Mouse (Mus musculus) embryonic facial prominence, embryonic 10.5 days (tissue): ENCODE results near the gene Rcan1. TPM values are rescaled to one million over a fixed set of nuclear protein-coding genes. Genes with fewer than 3 reads are reported as not detected.
A peak's percentile ranks its signal among the peaks of the same experiment; 100 is the strongest.
"Not testable (repeated sequence)": the region's sequence is repeated elsewhere in the genome, so short reads cannot be mapped to it uniquely, and the experiment has no call there.

Source experiments
- DNase-seq: peaks from one replicate; pipeline ENCODE4 v3.0.0-alpha.2; 2017; ENCODE audit warnings: low spot score
- H3K27ac ChIP-seq: fragments of 300-500 bp; sonication (generic); replicated peaks from 2 replicates; pipeline ENCODE4 v1.5.1; 2016; ENCODE audit warnings: mild to moderate bottlenecking
- H3K27me3 ChIP-seq: fragments of 300-500 bp; sonication (generic); replicated peaks from 2 replicates; pipeline ENCODE4 v1.6.1; 2016; ENCODE audit warnings: low read depth, mild to moderate bottlenecking; ENCODE audit not compliant: poor library complexity, severe bottlenecking
- H3K36me3 ChIP-seq: fragments of 300-500 bp; sonication (generic); replicated peaks from 2 replicates; pipeline ENCODE4 v1.6.1; 2016; ENCODE audit warnings: mild to moderate bottlenecking, moderate library complexity
- H3K4me1 ChIP-seq: fragments of 300-500 bp; sonication (generic); 2 replicates; pipeline ENCODE4 v1.6.1; 2016
- H3K4me3 ChIP-seq: fragments of 300-500 bp; sonication (generic); 2 replicates; pipeline ENCODE4 v1.5.1; 2016; ENCODE audit warnings: mild to moderate bottlenecking, moderate library complexity
- H3K9me3 ChIP-seq: fragments of 300-500 bp; sonication (generic); 2 replicates; pipeline ENCODE4 v1.6.1; 2016; ENCODE audit warnings: mild to moderate bottlenecking
- WGBS: fragments of 180-500 bp; shearing (Covaris S2); methylation state at CpG from one replicate; pipeline ENCODE4 v1.1.7; 2016; 5-methylcytosine and 5-hydroxymethylcytosine counted together
- polyA plus RNA-seq: library from polyadenylated mRNA; unstranded; fragments of >200 nt; fragmentation: Nextera tagmentation; extraction: Ambion mirVana; gene quantifications from 2 replicates; pipeline ENCODE4 v1.2.1, GENCODE M21; 2016

Gene Rcan1
- polyA plus RNA-seq: 32.8 and 38.2 TPM in 2 replicates

- WGBS: 68% methylated on average over 6 of the region's 6 CpGs
- Histone ChIP-seq H3K27me3 (0 out of 2 replicates have a peak, but pooled peaks cover 4% of the 10 kb centered on the region), H3K4me1 (peaks cover 7% of the 10 kb centered on the region; the same call in 1 of the 2 replicates), H3K36me3 (no peaks in the 10 kb centered on the region), H3K27ac (no peak within 1 kb of the TSS), H3K9me3 (no peaks in the 10 kb centered on the region), H3K4me3 (no peak within 1 kb of the TSS)
- no peak for DNase-seq
These were observed at the start of gene Rcan1 for GRCm38 (mm10) chr16:92470706-92471105. Gene Rcan1, minus strand, starts transcription at chr16:92470867.

DNA sequence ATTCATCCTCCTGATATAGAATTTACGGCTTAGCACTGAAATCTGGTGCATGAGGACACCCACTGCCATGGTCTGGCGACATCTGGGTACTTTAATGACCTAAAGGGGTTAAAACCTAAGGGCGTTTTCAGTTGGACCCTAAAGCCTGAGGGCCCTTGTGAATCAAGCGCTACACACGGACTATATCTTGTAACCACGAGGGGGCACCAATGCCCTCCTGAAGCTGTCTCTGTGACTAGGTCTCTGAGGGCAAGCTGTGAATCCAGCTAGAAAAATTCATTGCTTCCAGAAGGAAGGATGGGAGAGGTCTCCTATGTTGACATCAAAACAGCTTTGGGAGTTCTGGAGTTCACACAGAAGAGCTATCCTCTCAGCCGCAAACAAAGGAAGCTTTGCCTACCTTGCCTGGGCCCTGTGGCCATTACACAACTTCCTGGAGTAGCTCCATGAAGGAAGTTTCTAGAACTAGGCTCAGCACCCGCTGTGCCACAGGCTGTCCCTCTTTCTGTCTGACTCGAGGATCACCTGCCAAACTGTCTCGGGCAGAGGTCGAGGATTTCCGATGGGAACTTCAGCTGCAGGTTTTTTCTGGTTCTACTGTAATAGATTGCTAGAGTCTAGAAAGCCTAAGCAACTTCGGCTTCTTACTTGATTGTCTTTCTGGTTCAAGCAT, 49.3 kb upstream of the Rcan1 start:
- 0 out of 2 replicates have a peak, but pooled peaks cover 2% of the 10 kb centered on the region for H3K27me3 ChIP-seq
- peak; percentile 58 for DNase-seq
- H3K4me1 ChIP-seq: peaks cover 28% of the 10 kb centered on the region
- H3K4me3 ChIP-seq: no peak overlapping the region
- H3K36me3 ChIP-seq: no peaks in the 10 kb centered on the region
- H3K27ac ChIP-seq: no peak overlapping the region
- 55% methylated on average over 13 of the region's 13 CpGs for WGBS
- H3K9me3 ChIP-seq: no peaks in the 10 kb centered on the region

- Histone ChIP-seq H3K36me3 (no peaks in the 10 kb centered on the region), H3K4me3 (no peak overlapping the region), H3K27ac (peak overlapping the region; percentile 4; the same call in 1 of the 2 replicates), H3K27me3 (no peaks in the 10 kb centered on the region; the same call in 1 of the 2 replicates), H3K4me1 (peaks cover 28% of the 10 kb centered on the region), H3K9me3 (no peaks in the 10 kb centered on the region)
- no peak for DNase-seq
- 63% methylated on average over 4 of the region's 4 CpGs for WGBS
These were observed 48.1 kb upstream of the Rcan1 start for GRCm38 (mm10) chr16:92518718-92519117.

DNA sequence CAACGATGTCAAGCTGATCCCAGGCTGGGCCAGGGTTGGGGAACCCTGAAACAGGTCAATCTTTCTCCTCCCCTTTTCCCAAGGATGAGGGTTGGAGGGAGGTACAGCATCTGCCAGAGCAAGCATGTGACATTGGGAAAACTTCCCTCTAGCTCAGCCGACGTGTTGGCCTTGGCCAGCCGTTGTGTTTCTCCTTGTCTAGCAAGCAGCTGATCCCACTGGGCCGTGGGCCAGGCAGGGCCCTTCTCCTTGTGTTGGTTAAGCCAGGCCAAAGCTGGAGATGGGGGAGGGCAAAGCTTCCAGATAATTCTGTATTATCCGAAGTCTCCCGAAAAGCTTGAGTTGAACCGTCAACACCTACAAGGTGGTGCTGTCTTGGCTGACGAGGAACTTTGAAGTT, 45.5 kb upstream of the Rcan1 start:
- Histone ChIP-seq H3K27ac (no peak overlapping the region), H3K36me3 (no peaks in the 10 kb centered on the region), H3K27me3 (peaks cover 4% of the 10 kb centered on the region; the same call in 1 of the 2 replicates), H3K4me3 (no peak overlapping the region), H3K9me3 (no peaks in the 10 kb centered on the region), H3K4me1 (peaks cover 28% of the 10 kb centered on the region)
- no peak for DNase-seq
- 91% methylated on average over 9 of the region's 9 CpGs for WGBS

GRCm38 (mm10) chr16:92514896-92515295, 44.2 kb upstream of the Rcan1 start:
- H3K4me3 ChIP-seq, H3K36me3 ChIP-seq, H3K27ac ChIP-seq, H3K27me3 ChIP-seq, H3K9me3 ChIP-seq, DNase-seq: not testable (repeated sequence)
- WGBS: 76% methylated on average over 9 of the region's 9 CpGs
- H3K4me1 ChIP-seq: peaks cover 22% of the 10 kb centered on the region

- peak; percentile 58 for DNase-seq
- 59% methylated on average over 5 of the region's 5 CpGs for WGBS
- H3K4me1 ChIP-seq: peaks cover 8% of the 10 kb centered on the region
- no peaks in the 10 kb centered on the region for H3K36me3 ChIP-seq
- no peak overlapping the region for H3K4me3 ChIP-seq
- no peaks in the 10 kb centered on the region for H3K9me3 ChIP-seq
- H3K27ac ChIP-seq: no peak overlapping the region
- H3K27me3 ChIP-seq: peaks cover 4% of the 10 kb centered on the region; the same call in 1 of the 2 replicates
These were observed 41.2 kb upstream of the Rcan1 start for GRCm38 (mm10) chr16:92511773-92512391.

- no peak for DNase-seq
- H3K4me1 ChIP-seq: peaks cover 8% of the 10 kb centered on the region
- no peak overlapping the region for H3K4me3 ChIP-seq
- peaks cover 4% of the 10 kb centered on the region; the same call in 1 of the 2 replicates for H3K27me3 ChIP-seq
- H3K9me3 ChIP-seq: no peaks in the 10 kb centered on the region
- no peaks in the 10 kb centered on the region for H3K36me3 ChIP-seq
- H3K27ac ChIP-seq: no peak overlapping the region
- WGBS: 72% methylated on average over 13 of the region's 13 CpGs
These were observed 40.4 kb upstream of the Rcan1 start for GRCm38 (mm10) chr16:92510835-92511772.

GRCm38 (mm10) chr16:92507573-92507972, 36.9 kb upstream of the Rcan1 start:
- WGBS: 88% methylated on average over 4 of the region's 4 CpGs
- Histone ChIP-seq H3K36me3 (no peaks in the 10 kb centered on the region), H3K4me1 (peaks cover 9% of the 10 kb centered on the region), H3K27me3 (no peaks in the 10 kb centered on the region), H3K4me3 (no peak overlapping the region), H3K27ac (no peak overlapping the region), H3K9me3 (no peaks in the 10 kb centered on the region)
- DNase-seq: no peak

DNA sequence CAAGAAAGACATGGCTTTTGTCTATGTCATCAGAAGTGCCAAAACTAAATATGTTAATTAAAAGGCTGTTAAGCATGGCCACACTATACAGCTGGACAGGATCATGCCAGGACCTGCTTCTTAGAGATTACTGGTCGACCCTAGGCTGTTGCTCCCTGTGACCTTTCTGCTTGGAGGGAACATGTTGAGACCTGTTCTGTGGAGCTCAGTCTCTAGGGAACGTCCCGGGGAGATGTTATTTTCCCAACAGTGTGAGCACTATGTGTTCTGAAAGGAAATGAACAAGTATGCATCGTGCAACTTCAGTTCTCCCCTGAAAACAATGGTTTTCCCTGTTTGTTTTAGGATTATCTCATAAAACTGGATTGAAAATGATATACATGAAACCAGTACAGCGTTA, 32.4 kb upstream of the Rcan1 start:
- no peaks in the 10 kb centered on the region for H3K36me3 ChIP-seq
- H3K4me3 ChIP-seq: no peak overlapping the region
- peaks cover 20% of the 10 kb centered on the region for H3K4me1 ChIP-seq
- peaks cover 38% of the 10 kb centered on the region for H3K27me3 ChIP-seq
- H3K27ac ChIP-seq: no peak overlapping the region
- WGBS: 62% methylated on average over 5 of the region's 5 CpGs
- H3K9me3 ChIP-seq: no peaks in the 10 kb centered on the region
- DNase-seq: no peak

DNA sequence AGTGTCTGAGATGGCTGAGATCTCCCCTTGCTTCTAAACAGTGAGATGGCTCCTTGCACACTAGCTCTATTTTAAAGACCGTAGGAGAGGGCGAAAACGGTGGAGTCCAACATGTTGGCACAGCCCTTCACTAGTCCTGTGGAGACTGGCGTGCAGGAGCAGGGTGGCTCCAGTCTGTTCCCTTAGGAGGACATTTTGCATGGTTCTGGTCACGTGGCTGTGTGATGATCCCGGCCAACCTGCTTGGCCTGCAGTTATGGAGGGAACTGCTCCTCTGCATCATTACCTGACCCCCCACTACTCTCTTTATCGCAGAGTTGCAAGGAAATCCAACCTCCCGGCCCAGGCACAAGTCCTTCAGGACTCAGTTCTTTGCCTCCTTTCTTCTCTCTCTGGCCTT, 29.9 kb upstream of the Rcan1 start:
- DNase-seq: no peak
- no peaks in the 10 kb centered on the region for H3K36me3 ChIP-seq
- H3K27me3 ChIP-seq: peaks cover 63% of the 10 kb centered on the region
- no peak overlapping the region for H3K4me3 ChIP-seq
- H3K4me1 ChIP-seq: peaks cover 22% of the 10 kb centered on the region
- WGBS: 84% methylated on average over 8 of the region's 8 CpGs
- H3K9me3 ChIP-seq: no peaks in the 10 kb centered on the region
- no peak overlapping the region for H3K27ac ChIP-seq

DNA sequence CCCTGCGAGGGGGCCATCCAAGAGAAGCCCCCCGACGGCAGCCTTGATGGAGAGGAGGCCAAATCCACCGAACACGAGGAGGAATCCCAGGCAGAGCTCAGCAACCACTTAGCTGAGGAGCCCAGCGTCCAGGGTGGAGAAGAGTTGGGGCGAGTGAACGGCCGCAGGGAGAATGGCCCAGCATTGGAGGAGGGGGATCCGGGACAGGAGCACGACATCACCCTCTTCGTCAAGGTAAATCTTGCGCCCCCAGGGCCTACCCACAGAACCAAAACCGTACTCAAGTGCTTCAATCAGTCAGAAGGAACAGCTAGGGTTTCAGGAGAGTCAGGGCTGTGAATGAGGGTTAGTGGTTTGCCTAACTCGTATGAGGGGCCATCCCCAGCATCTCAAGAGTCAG, 28.7 kb upstream of the Rcan1 start:
- peak overlapping the region; percentile 59 for H3K4me3 ChIP-seq
- H3K36me3 ChIP-seq: no peaks in the 10 kb centered on the region
- peak; percentile 29 for DNase-seq
- 14% methylated on average over 15 of the region's 15 CpGs for WGBS
- H3K9me3 ChIP-seq: no peaks in the 10 kb centered on the region
- peaks cover 72% of the 10 kb centered on the region for H3K27me3 ChIP-seq
- no peak overlapping the region for H3K27ac ChIP-seq
- H3K4me1 ChIP-seq: peaks cover 22% of the 10 kb centered on the region

- peaks cover 74% of the 10 kb centered on the region for H3K27me3 ChIP-seq
- under 1% methylated on average over 34 of the region's 34 CpGs for WGBS
- H3K4me1 ChIP-seq: peaks cover 22% of the 10 kb centered on the region
- H3K36me3 ChIP-seq: no peaks in the 10 kb centered on the region
- H3K4me3 ChIP-seq: peak overlapping the region; percentile 59
- H3K9me3 ChIP-seq: no peaks in the 10 kb centered on the region
- H3K27ac ChIP-seq: peak overlapping the region; percentile 4
- peak; percentile 63 for DNase-seq
These were observed 27.9 kb upstream of the Rcan1 start for GRCm38 (mm10) chr16:92498589-92498981.
